Mouse (Mus musculus): ENCODE data around the gene Ubxn4.
"Not testable (repeated sequence)": the region's sequence is repeated elsewhere in the genome, so short reads cannot be mapped to it uniquely, and the experiment has no call there.

Gene Ubxn4

GRCm38 (mm10) chr1:128243627-128243995 is at the start of gene Ubxn4:
Gene Ubxn4 (plus strand): TSS chr1:128243964.
- no peak for DNase-seq

- DNase-seq, result no peak
These were observed 49.8 kb upstream of the Ubxn4 start for GRCm38 (mm10) chr1:128194011-128194410.

- no peak for DNase-seq
These were observed 46.4 kb upstream of the Ubxn4 start for GRCm38 (mm10) chr1:128197353-128197752.

GRCm38 (mm10) chr1:128213261-128213660 is 30.5 kb upstream of the Ubxn4 start:
- DNase-seq, result peak; percentile 17

- no peak for DNase-seq
These were observed 21.9 kb upstream of the Ubxn4 start for GRCm38 (mm10) chr1:128221886-128222285.

GRCm38 (mm10) chr1:128223304-128223703 is 20.5 kb upstream of the Ubxn4 start:
- no peak for DNase-seq

- DNase-seq, result no peak
These were observed 8.6 kb upstream of the Ubxn4 start for GRCm38 (mm10) chr1:128235181-128235580.

GRCm38 (mm10) chr1:128243996-128244726 is 397 bp downstream of the Ubxn4 start:
- peak; percentile 97 for DNase-seq

GRCm38 (mm10) chr1:128244727-128245355 is 1.1 kb downstream of the Ubxn4 start:
- DNase-seq, result peak; percentile 57

GRCm38 (mm10) chr1:128267061-128267460 is 23.3 kb downstream of the Ubxn4 start:
- DNase-seq, result not testable (repeated sequence)

GRCm38 (mm10) chr1:128270731-128271130 is 27.0 kb downstream of the Ubxn4 start:
- DNase-seq, result no peak

GRCm38 (mm10) chr1:128275908-128276307 is 32.1 kb downstream of the Ubxn4 start:
- no peak for DNase-seq

- no peak for DNase-seq
These were observed 34.8 kb downstream of the Ubxn4 start for GRCm38 (mm10) chr1:128278563-128278962.

GRCm38 (mm10) chr1:128281753-128282152 is 38.0 kb downstream of the Ubxn4 start:
- DNase-seq, result no peak

GRCm38 (mm10) chr1:128282924-128283323 is 39.2 kb downstream of the Ubxn4 start:
- no peak for DNase-seq

- DNase-seq, result no peak
These were observed 40.5 kb downstream of the Ubxn4 start for GRCm38 (mm10) chr1:128284157-128284690.

- DNase-seq, result no peak
These were observed 41.4 kb downstream of the Ubxn4 start for GRCm38 (mm10) chr1:128285136-128285535.

- DNase-seq, result no peak
These were observed 46.5 kb downstream of the Ubxn4 start for GRCm38 (mm10) chr1:128290295-128290694.

- no peak for DNase-seq
These were observed 49.8 kb downstream of the Ubxn4 start for GRCm38 (mm10) chr1:128293524-128293923.

- no peak for DNase-seq
These were observed 51.5 kb downstream of the Ubxn4 start for GRCm38 (mm10) chr1:128295296-128295695.

- DNase-seq, result no peak
These were observed 52.2 kb downstream of the Ubxn4 start for GRCm38 (mm10) chr1:128295717-128296528.

GRCm38 (mm10) chr1:128303900-128304299 is 60.1 kb downstream of the Ubxn4 start:
- no peak for DNase-seq

- no peak for DNase-seq
These were observed 65.3 kb downstream of the Ubxn4 start for GRCm38 (mm10) chr1:128309043-128309442.
